Mouse (Mus musculus): Measurements from ENCODE around the gene Olfr372. TPM values are rescaled to one million over a fixed set of nuclear protein-coding genes. Genes with fewer than 3 reads are reported as not detected.
"Not testable (repeated sequence)": the region's sequence is repeated elsewhere in the genome, so short reads cannot be mapped to it uniquely, and the experiment has no call there.

Gene Olfr372
- not detected for polyA plus RNA-seq (2012; fragmentation: generic; extraction: Trizol)

DNA sequence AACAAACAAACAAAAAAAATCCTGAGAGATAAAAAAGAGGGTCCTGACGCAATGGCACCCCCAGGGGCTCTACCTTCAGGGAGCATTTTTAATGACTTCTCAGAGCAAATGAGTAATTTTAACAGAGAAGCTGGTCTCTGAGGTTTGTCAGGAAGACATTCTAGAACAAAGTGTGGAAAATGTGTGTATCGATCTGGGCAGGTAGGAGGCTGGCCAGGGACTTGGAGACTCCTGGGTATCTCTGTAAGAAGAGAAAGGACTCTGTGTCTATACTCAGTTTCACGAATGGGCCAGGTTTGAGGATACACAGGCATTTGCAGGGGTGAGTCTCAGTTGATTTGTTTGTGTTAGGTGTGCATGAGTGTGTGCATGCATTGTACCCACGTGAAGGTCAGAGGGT is at the start of gene Olfr372:
Gene Olfr372, plus strand, starts transcription at position 301 of the 400 bp plus-strand sequence.
- H3K4me2 ChIP-seq (ENCODE audit: low read depth); H3K36me3 ChIP-seq (ENCODE audit: control insufficient read depth, insufficient read depth); H3K4me3 ChIP-seq; H3ac ChIP-seq (ENCODE audit: control insufficient read depth, insufficient read length); H3K27me3 ChIP-seq (ENCODE audit: control insufficient read depth, insufficient read depth, insufficient read length); H3K79me2 ChIP-seq (ENCODE audit: control insufficient read depth, insufficient read depth): not testable (repeated sequence)

DNA sequence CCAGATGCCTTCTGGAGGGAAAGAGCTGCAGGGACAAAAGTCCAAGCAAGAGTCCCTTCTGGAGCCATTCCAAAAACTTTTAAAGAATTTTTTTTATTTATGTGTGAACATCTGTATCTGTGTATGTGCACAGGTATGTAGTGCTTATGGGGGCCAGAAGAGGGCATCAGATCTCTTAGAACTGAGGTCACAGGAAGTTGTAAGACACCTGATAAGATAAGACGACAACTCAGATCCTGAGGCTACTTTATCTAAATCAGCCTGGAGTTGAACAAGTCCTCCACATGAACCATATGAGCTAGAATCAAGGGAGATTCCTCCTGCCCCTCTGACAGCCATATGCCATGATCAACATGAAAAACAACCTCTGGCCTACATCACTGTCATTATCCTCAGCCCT is 41.6 kb upstream of the Olfr372 start:
- H3K27me3 ChIP-seq (ENCODE audit: control insufficient read depth, insufficient read depth, insufficient read length) = no peaks in the 10 kb centered on the region
- H3K4me3 ChIP-seq = no peak overlapping the region
- no peak overlapping the region for H3K4me2 ChIP-seq (ENCODE audit: low read depth)
- H3K79me2 ChIP-seq (ENCODE audit: control insufficient read depth, insufficient read depth) = no peaks in the 10 kb centered on the region
- no peak overlapping the region for H3ac ChIP-seq (ENCODE audit: control insufficient read depth, insufficient read length)
- no peak for TF ChIP-seq USF1 (IDR thresholded peaks at IDR 0.05; ENCODE audit: low read depth)
- TF ChIP-seq POLR2AphosphoS2 (IDR thresholded peaks at IDR 0.05; ENCODE audit: insufficient read length, low read depth) = no peak
- TF ChIP-seq POLR2A (IDR thresholded peaks at IDR 0.05; ENCODE audit: insufficient read length, low read depth) = no peak
- no peak for TF ChIP-seq CEBPB (IDR thresholded peaks at IDR 0.05; ENCODE audit: insufficient read depth, poor library complexity, severe bottlenecking)
- TF ChIP-seq MAX (IDR thresholded peaks at IDR 0.05; ENCODE audit: low read depth) = no peak
- no peak for TF ChIP-seq E2F4 (IDR thresholded peaks at IDR 0.05; ENCODE audit: insufficient read depth)
- no peak for TF ChIP-seq TCF12 (IDR thresholded peaks at IDR 0.05; ENCODE audit: insufficient read depth, poor library complexity, severe bottlenecking)
- TF ChIP-seq SRF (IDR thresholded peaks at IDR 0.05; ENCODE audit: control insufficient read depth, insufficient read length, low read depth) = no peak
- TF ChIP-seq MYOD1 (IDR thresholded peaks at IDR 0.05; ENCODE audit: control insufficient read depth in 1 of 3, insufficient read length in 2 of 3, low read depth in 2 of 3) = no peak
- no peak for TF ChIP-seq MYOG (IDR thresholded peaks at IDR 0.05; ENCODE audit: control insufficient read depth in 1 of 3, insufficient read depth in 1 of 3, insufficient read length in 2 of 3, low read depth in 2 of 3)
- TF ChIP-seq TCF3 (IDR thresholded peaks at IDR 0.05; ENCODE audit: insufficient read length, low read depth) = no peak
- no peak for TF ChIP-seq REST (IDR thresholded peaks at IDR 0.05; ENCODE audit: insufficient read depth, insufficient read length)
- no peaks in the 10 kb centered on the region for H3K36me3 ChIP-seq (ENCODE audit: control insufficient read depth, insufficient read depth)

DNA sequence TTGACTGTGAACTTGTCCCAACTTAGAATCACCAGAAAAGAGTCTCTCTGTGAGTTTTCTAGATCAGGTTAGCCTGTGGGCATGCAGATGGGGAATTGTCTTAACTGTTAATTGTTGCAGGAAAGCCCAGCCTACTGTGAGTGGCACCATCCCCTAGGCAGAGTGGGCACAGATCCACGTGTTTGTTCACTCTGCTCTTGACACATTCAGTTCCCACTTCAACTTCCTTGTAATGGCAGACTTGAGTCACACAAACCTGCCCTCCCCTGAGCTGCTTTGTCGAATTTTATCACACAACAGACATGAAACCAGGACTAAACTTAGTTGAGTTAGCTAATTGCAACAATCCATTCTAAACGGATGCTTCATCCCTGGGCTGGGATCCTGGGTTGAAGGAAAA is 40.8 kb upstream of the Olfr372 start:
- Histone ChIP-seq H3K4me3 (no peak overlapping the region), H3K4me2 (ENCODE audit: low read depth) (no peak overlapping the region), H3K27me3 (ENCODE audit: control insufficient read depth, insufficient read depth, insufficient read length) (no peaks in the 10 kb centered on the region), H3K36me3 (ENCODE audit: control insufficient read depth, insufficient read depth) (no peaks in the 10 kb centered on the region), H3K79me2 (ENCODE audit: control insufficient read depth, insufficient read depth) (no peaks in the 10 kb centered on the region), H3ac (ENCODE audit: control insufficient read depth, insufficient read length) (no peak overlapping the region)
- TF ChIP-seq MYOG (IDR thresholded peaks at IDR 0.05; ENCODE audit: control insufficient read depth in 1 of 3, insufficient read depth in 1 of 3, insufficient read length in 2 of 3, low read depth in 2 of 3) = no peak
- TF ChIP-seq REST (IDR thresholded peaks at IDR 0.05; ENCODE audit: insufficient read depth, insufficient read length) = no peak
- TF ChIP-seq MYOD1 (IDR thresholded peaks at IDR 0.05; ENCODE audit: control insufficient read depth in 1 of 3, insufficient read length in 2 of 3, low read depth in 2 of 3) = no peak

DNA sequence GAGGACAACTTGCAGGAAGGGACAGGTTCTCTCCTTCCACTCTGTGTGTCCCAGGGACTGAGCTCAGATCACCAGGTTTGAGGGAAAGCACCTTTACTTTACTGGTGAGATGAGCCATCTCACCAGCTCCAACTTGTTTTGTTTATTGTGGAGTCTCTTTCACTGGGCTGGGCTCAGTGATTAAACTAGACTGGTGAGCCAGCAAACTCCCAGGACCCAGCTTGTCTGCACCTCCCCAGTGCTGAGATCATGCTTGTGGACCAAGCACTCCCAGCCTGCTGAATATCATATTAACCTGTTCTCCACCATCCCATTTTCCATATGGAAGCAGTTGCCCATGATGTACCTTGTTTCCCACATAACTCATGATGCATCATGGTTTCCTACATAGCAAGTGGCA is 38.1 kb upstream of the Olfr372 start:
- Histone ChIP-seq H3K4me2 (ENCODE audit: low read depth) (no peak overlapping the region), H3K79me2 (ENCODE audit: control insufficient read depth, insufficient read depth) (no peaks in the 10 kb centered on the region), H3K36me3 (ENCODE audit: control insufficient read depth, insufficient read depth) (no peaks in the 10 kb centered on the region), H3K4me3 (no peak overlapping the region), H3K27me3 (ENCODE audit: control insufficient read depth, insufficient read depth, insufficient read length) (no peaks in the 10 kb centered on the region), H3ac (ENCODE audit: control insufficient read depth, insufficient read length) (no peak overlapping the region)
- no peak for TF ChIP-seq USF1 (IDR thresholded peaks at IDR 0.05; ENCODE audit: low read depth)
- no peak for TF ChIP-seq MYOG (IDR thresholded peaks at IDR 0.05; ENCODE audit: control insufficient read depth in 1 of 3, insufficient read depth in 1 of 3, insufficient read length in 2 of 3, low read depth in 2 of 3)
- TF ChIP-seq SRF (IDR thresholded peaks at IDR 0.05; ENCODE audit: control insufficient read depth, insufficient read length, low read depth) = no peak
- no peak for TF ChIP-seq CEBPB (IDR thresholded peaks at IDR 0.05; ENCODE audit: insufficient read depth, poor library complexity, severe bottlenecking)
- no peak for TF ChIP-seq POLR2AphosphoS2 (IDR thresholded peaks at IDR 0.05; ENCODE audit: insufficient read length, low read depth)
- TF ChIP-seq REST (IDR thresholded peaks at IDR 0.05; ENCODE audit: insufficient read depth, insufficient read length) = no peak
- no peak for TF ChIP-seq POLR2A (IDR thresholded peaks at IDR 0.05; ENCODE audit: insufficient read length, low read depth)
- no peak for TF ChIP-seq TCF12 (IDR thresholded peaks at IDR 0.05; ENCODE audit: insufficient read depth, poor library complexity, severe bottlenecking)
- TF ChIP-seq TCF3 (IDR thresholded peaks at IDR 0.05; ENCODE audit: insufficient read length, low read depth) = no peak
- no peak for TF ChIP-seq E2F4 (IDR thresholded peaks at IDR 0.05; ENCODE audit: insufficient read depth)
- no peak for TF ChIP-seq MYOD1 (IDR thresholded peaks at IDR 0.05; ENCODE audit: control insufficient read depth in 1 of 3, insufficient read length in 2 of 3, low read depth in 2 of 3)
- TF ChIP-seq MAX (IDR thresholded peaks at IDR 0.05; ENCODE audit: low read depth) = no peak

DNA sequence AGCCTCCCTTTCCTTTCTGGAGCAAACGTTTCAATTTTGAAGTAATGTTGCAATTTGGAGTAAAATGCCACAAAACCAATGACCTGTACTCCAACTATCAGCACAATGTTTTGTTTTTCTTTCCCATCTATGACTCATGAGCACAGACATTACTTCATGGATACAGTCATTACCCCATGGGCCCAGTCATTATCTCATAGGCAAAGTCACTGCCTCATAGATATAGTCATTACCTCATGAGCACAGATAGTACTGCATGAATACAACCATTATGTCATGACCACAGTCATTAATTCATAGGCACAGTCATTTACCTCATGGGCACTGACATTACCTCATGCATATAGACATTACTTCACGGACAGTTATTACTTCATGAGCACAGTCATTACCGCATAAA is 35.1 kb upstream of the Olfr372 start:
- TF ChIP-seq POLR2AphosphoS2 (IDR thresholded peaks at IDR 0.05; ENCODE audit: insufficient read length, low read depth) (no peak), TCF3 (IDR thresholded peaks at IDR 0.05; ENCODE audit: insufficient read length, low read depth) (no peak), POLR2A (IDR thresholded peaks at IDR 0.05; ENCODE audit: insufficient read length, low read depth) (no peak), SRF (IDR thresholded peaks at IDR 0.05; ENCODE audit: control insufficient read depth, insufficient read length, low read depth) (no peak), MYOD1 (IDR thresholded peaks at IDR 0.05; ENCODE audit: control insufficient read depth in 1 of 3, insufficient read length in 2 of 3, low read depth in 2 of 3) (no peak), CEBPB (IDR thresholded peaks at IDR 0.05; ENCODE audit: insufficient read depth, poor library complexity, severe bottlenecking) (no peak), TCF12 (IDR thresholded peaks at IDR 0.05; ENCODE audit: insufficient read depth, poor library complexity, severe bottlenecking) (no peak), REST (IDR thresholded peaks at IDR 0.05; ENCODE audit: insufficient read depth, insufficient read length) (no peak)
- no peak overlapping the region for H3ac ChIP-seq (ENCODE audit: control insufficient read depth, insufficient read length)
- H3K36me3 ChIP-seq (ENCODE audit: control insufficient read depth, insufficient read depth) = no peaks in the 10 kb centered on the region
- no peaks in the 10 kb centered on the region for H3K79me2 ChIP-seq (ENCODE audit: control insufficient read depth, insufficient read depth)
- no peak overlapping the region for H3K4me2 ChIP-seq (ENCODE audit: low read depth)
- H3K27me3 ChIP-seq (ENCODE audit: control insufficient read depth, insufficient read depth, insufficient read length) = no peaks in the 10 kb centered on the region
- no peak overlapping the region for H3K4me3 ChIP-seq

Data from myocyte (in vitro differentiated cells).